In genomic region chr5:145203936-145204691, GRCm38 (mm10) we compare ENCODE assay signal across 8 mouse cellular contexts. TPM values are rescaled to one million over a fixed set of nuclear protein-coding genes. Genes with fewer than 3 reads are reported as not detected.
DNase-seq lines count a peak whose midpoint lies in the region; ATAC-seq lines count a peak whose summit lies in the region.

Gene Zkscan5, plus strand, starts transcription at chr5:145204562.

- H3K4me1 ChIP-seq in hindbrain, embryonic 16.5 days (ENCODE audit: control insufficient read depth, insufficient read depth, low read depth, low read length) = peaks cover 21% of the 10 kb centered on the region

- no peaks in the 10 kb centered on the region for H3K27me3 ChIP-seq in hindbrain, embryonic 16.5 days (replicated peaks; ENCODE audit: control insufficient read depth, insufficient read depth, low read length)

- H3K9ac ChIP-seq in hindbrain, embryonic 16.5 days (ENCODE audit: low read depth, low read length) = peak within 1 kb of the TSS; percentile 68

- peaks cover 34% of the 10 kb centered on the region for H3K79me2 ChIP-seq in macrophage (ENCODE audit: inconsistent target)

- H3K4me3 ChIP-seq in hindbrain, embryonic 16.5 days (ENCODE audit: low read length) = peak within 1 kb of the TSS; percentile 62
- peak within 1 kb of the TSS; percentile 71 for H3K4me3 ChIP-seq in macrophage (ENCODE audit: inconsistent target)

- peak within 1 kb of the TSS; percentile 79 for H3K27ac ChIP-seq in hindbrain, embryonic 16.5 days (ENCODE audit: low read depth, low read length)
- H3K27ac ChIP-seq in macrophage = peak within 1 kb of the TSS; percentile 54

- under 1% methylated on average over 22 of the region's 22 CpGs for WGBS in hindbrain, embryonic 16.5 days
- under 1% methylated on average over 22 of the region's 22 CpGs for WGBS in macrophage (ENCODE audit: missing documents)

- ATAC-seq in hindbrain, embryonic 16.5 days = peak; percentile 96

- peak within 1 kb of the TSS; percentile 70 for H3K4me2 ChIP-seq in hindbrain, embryonic 16.5 days (ENCODE audit: low read length)

- peak; percentile 97 for DNase-seq in WW6 (ENCODE audit: low read depth, low spot score)
- DNase-seq in cerebellum, postnatal 4 days (ENCODE audit: low spot score in 2 of 2) = peak; percentile 91 to 96
- DNase-seq in gastrocnemius, adult 18-20 months (ENCODE audit: low spot score) = peak; percentile 99
- DNase-seq in left cerebral cortex, adult 18-20 months (ENCODE audit: low spot score in 2 of 2) = peak; percentile 95 to 97
- peak; percentile 98 for DNase-seq in right cerebral cortex, adult 18-20 months
- peak; percentile 92 for DNase-seq in urinary bladder, postnatal 10 days (ENCODE audit: low spot score)

- no peaks in the 10 kb centered on the region for H3K9me3 ChIP-seq in hindbrain, embryonic 16.5 days (ENCODE audit: control insufficient read depth, low read length)

- no peaks in the 10 kb centered on the region for H3K36me3 ChIP-seq in hindbrain, embryonic 16.5 days (ENCODE audit: control insufficient read depth, insufficient read depth, low read length)
- H3K36me3 ChIP-seq in macrophage (ENCODE audit: inconsistent target) = no peaks in the 10 kb centered on the region

RNA-seq across cellular contexts. Expression of gene Zkscan5, which starts in this region (rescaled TPM):
- total RNA-seq in gastrocnemius, adult 18-20 months (2021) = 1 to 10 TPM; 8.5 to 9.6 TPM
- polyA plus RNA-seq in hindbrain, embryonic 16.5 days (2015; fragmentation: Nextera tagmentation; extraction: Ambion mirVana) = 13.7 and 14.5 TPM in 2 replicates
- 1 to 10 TPM; 9.4 to 9.5 TPM for total RNA-seq in left cerebral cortex, adult 18-20 months (2021)
- 10 to 100 TPM in 9 of 26 experiments, 1 to 10 TPM in 17; 2.4 to 16.3 (median 6.5) TPM for total RNA-seq in macrophage (2018; cell fraction: chromatin; rRNA removed)
- 1 to 10 TPM; 1.1 to 7.1 (median 4.0) TPM for total RNA-seq in macrophage (2018; cell fraction: cytosol; rRNA removed)
- total RNA-seq in macrophage (2018; cell fraction: nucleus; rRNA removed) = 10 to 100 TPM in 4 of 26 experiments, 1 to 10 TPM in 22; 2.4 to 11.5 (median 4.6) TPM
- 4.0 to 4.8 TPM (median 4.2 TPM) in 3 replicates for polyA plus RNA-seq in macrophage (2018)

Comparison
In these comparisons a context has a peak if more than half of its experiments do, and no peak if none do; other contexts are left out.
1. Peak in every context shown above with its lines: DNase-seq, ATAC-seq, H3K4me3 ChIP-seq and H3K27ac ChIP-seq.